Mouse (Mus musculus) gastrocnemius, adult 18-20 months (tissue): ENCODE results near the gene Ang5. TPM values are rescaled to one million over a fixed set of nuclear protein-coding genes. Genes with fewer than 3 reads are reported as not detected.

Experiments used
- total RNA-seq, 2 experiments: library from RNA; stranded (reverse); gene quantifications; 2 replicates each; pipeline ENCODE4 v1.2.3; 2021

Ang5 gene
- total RNA-seq, 2 experiments from 2014 or later = not detected

Other genes starting within 250 kb of the Ang5 start
- gene Gm16506, start 229.6 kb upstream of the Ang5 start, total RNA-seq = not detected
- gene Gm6526, start 209.2 kb upstream of the Ang5 start, total RNA-seq = not detected
- gene Gm8180, start 172.3 kb upstream of the Ang5 start, total RNA-seq = not detected
- not detected for gene Ear1, start 81.6 kb upstream of the Ang5 start, total RNA-seq
- not detected for gene Ear10, start 33.5 kb upstream of the Ang5 start, total RNA-seq
- gene Gm8113, start 31.7 kb upstream of the Ang5 start, total RNA-seq = under 1 TPM; 0.11 to 0.50 TPM
- not detected for gene Ang6, start 45.2 kb downstream of the Ang5 start, total RNA-seq
- under 1 TPM; 0.34 to 0.45 TPM for gene Ear2, start 145.6 kb downstream of the Ang5 start, total RNA-seq
- gene Gm3327, start 166.8 kb downstream of the Ang5 start, total RNA-seq = not detected
- gene Gm8212, start 240.6 kb downstream of the Ang5 start, total RNA-seq = not detected